Mouse (Mus musculus): ENCODE results near the gene Hacl1.

The Hacl1 gene

DNA sequence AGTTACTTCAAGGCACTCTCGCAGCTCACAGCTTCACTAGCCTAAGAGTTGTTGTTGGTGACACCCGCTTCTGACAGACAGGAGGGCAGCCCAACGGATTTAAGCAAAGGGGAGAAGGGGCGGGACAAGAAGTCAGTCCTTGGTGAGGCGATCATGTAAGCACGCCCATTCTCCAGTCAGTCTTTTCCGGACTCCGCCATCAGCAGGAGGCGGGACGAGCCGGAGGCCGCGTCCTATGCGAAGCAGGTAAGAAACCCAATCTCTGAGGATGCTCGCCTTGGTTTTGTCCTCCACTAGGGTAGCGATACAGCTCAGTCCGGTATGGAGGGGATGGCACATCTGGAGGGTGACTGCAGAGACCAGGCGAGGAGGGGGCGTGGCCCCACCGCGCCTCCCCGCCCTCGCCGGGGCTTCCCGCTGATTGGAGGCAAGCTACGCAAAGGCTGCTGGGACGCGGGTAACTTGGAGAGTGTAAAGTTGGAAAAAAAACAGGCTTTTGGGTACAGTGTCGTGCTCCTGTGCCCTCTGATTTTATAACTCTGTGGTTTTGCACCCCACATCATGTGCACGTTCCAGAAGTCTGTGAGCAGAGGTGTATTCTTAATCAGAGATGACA, at the start of gene Hacl1, which contains the start of gene Btd:
Gene Hacl1, minus strand, starts transcription at position 397 of the 616 bp plus-strand sequence.
Gene Btd, plus strand, starts transcription at position 139 of the 616 bp plus-strand sequence.
- DNase-seq: peak; percentile 81 to 82

DNA sequence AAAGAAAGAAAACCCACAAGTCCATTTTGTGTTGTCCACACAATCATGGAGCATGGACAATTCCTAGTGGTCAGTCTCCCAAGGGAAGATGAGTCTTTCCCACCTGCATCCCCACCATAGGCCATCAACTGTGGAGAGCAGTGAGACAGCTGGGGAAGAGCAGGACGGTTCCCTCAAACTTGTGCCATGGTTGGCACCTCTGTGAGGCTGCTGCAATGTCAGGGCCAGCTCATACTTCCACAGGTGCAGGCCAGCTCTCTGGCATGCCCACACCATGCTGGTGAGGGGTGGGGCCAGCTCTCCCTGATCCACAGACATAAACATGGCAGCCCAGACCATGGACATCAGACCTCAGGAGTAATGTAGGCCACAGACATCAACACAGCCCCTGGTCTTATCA, 45.1 kb upstream of the Hacl1 start:
- DNase-seq: no peak

DNA sequence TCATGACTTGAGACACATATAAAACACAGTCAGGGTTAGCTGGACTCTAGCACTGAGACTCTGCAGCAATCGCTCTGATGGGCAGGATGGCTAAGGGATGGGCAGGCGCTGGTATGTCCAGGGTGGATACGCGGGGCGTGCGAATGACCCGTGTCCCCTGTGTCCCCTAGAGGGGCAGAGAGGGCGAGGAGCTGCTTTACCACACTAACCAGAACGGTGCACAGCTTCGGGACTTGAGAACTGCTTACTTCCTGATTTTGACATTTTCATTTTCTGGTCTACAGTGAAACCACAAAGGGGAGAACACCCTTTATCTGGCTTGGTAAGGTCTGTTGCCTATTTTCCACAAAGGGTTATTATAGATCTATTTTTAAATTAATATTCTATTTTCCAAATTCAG, 44.6 kb upstream of the Hacl1 start:
- no peak for DNase-seq

DNA sequence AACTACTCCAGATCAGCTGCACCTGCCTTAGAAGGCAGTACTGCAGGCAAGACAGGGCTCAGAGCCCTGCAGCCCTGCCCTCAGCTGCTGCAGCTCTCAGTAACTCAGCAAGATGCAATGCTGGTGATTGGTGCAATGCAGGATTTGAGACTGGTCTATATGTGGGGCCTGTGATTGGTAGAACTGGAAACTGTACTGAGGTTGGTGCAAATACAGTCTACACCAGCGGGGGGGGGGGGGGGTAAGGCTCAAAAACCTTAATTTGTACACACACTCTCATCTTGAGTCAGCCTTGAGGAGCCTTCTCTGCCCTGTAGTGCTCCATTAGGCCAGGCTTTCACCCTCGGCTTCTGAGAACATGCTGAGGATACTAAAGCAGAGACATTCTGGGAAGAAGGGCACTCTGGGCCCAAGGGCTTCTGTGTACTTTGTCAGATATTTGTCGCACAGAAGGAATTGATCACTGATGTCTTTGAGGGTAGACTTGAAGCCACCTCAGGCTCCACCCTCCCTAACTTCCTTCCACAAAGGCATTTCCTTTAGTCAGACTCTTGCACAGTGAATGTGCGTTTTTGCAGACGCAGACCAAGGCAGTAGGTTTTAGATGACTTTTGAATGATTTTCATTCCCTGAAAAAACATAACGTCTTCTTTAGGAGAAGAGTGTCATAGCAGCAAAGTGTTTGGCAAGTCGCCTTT, 43.4 kb upstream of the Hacl1 start:
- no peak for DNase-seq

DNA sequence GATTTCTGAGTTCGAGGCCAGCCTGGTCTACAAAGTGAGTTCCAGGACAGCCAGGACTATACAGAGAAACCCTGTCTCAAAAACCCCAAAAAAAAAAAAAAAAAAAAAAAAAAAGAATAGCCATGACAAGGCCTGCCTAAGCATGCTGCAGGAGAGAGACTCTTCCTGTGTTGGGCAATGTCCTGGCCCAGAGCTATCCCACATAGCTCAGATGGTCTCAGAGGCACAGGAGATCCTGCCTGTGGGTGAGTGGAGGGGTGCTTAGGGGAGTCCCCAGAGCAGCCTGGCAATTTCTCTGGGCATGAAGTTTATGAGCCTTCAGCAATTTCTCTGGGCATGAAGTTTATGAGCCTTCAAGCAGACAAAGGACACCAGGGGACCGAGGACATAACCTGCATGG, 42.5 kb upstream of the Hacl1 start:
- DNase-seq: no peak

DNA sequence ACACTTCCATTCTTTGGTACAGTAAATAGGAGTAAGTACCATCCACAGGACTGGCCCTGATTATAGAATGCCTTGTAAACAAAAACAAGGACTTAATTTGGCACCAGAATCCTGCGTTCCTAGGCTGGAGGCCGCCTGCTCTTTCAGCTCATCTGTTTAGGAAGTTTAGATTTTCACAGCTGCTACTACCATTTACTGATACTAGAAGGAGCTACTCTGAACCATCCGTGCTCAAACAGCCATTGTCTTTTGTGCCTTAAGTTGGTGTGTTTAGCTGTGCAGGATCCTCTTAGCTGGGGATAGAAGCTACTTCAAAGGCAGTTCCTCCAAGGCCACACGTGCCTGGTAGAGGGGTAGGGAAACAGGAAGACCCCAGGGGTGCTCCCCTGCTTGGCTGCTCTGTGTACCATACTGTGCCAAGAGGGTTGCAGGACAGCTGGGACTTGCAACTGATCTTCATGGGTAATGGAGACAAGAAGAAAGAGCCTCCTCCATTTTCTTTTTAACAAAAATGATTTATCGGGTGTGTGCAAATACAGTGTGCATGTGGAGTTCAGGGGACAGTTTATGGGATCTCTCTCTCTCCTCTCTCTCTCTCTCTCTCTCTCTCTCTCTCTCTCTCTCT, 41.0 kb upstream of the Hacl1 start:
- no peak for DNase-seq

DNA sequence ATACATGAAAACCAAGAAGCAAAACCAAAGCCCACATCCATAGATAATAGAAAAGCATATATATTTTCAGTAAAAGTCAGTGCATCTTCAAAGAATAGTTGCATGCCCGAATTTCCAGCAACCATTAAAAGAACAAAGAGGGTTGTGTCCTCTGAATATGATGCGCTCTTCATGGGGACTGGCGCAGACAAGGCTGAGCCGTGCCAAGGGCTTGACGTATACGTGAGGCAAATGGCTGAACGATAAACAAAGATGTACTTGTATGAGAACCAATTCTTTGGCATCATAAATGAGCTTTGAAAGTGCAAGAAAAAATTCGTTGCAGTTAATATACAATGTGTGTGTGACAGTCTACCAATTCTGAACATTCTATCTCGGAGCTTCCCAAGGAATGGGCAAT, 40.2 kb upstream of the Hacl1 start:
- no peak for DNase-seq

DNA sequence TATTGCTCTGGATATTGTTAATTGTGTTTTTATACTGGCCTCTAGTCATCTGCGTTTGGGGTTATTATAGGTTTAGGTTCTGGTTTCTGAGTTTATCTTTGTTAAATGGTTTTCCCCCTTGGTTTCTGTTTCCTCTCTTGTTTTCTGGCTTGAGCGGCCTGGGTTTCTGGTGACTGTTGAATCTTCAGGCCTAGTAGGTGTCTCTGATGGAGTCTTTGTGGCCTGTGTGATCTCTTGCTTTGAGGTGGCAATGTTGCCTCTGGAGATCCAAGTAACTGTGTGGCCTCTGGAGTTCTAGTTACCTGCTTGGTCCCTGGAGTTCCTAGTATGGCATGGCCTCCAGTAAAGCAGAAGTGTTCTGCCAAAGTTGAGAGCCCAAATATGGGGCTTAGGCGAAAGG, 39.6 kb upstream of the Hacl1 start:
- no peak for DNase-seq

DNA sequence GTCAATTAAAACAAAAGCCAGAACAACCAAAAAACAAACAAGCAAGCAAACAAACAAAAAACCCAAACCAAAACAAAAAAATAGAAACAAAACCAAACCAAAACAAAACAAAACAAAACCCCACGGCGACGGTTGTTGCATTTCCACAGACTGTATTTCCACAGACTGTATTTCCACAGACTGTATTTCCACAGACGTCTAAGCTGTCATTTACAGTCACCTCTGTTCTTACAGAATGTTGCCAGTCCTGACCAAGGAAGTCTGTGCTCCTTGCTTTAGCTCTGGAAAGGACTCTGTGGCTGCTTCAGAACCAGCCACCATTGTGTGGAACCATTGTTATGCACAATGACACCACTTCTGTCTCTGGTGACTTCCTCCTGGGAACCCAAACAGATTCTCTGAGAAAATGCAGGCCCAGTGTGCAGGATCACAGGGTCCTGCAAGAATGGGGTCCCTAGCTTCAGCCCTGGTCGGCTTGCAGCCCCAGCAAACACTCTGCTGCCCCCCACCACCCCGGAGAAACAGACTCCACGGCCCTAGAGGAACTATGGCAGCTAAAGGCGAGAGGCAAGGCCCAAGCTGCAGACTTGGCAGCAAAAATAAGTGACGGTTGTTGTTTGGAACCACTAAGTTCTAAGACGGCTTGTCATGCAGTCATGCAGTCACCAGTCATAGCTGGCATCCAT, 30.7 kb upstream of the Hacl1 start:
- DNase-seq: no peak

DNA sequence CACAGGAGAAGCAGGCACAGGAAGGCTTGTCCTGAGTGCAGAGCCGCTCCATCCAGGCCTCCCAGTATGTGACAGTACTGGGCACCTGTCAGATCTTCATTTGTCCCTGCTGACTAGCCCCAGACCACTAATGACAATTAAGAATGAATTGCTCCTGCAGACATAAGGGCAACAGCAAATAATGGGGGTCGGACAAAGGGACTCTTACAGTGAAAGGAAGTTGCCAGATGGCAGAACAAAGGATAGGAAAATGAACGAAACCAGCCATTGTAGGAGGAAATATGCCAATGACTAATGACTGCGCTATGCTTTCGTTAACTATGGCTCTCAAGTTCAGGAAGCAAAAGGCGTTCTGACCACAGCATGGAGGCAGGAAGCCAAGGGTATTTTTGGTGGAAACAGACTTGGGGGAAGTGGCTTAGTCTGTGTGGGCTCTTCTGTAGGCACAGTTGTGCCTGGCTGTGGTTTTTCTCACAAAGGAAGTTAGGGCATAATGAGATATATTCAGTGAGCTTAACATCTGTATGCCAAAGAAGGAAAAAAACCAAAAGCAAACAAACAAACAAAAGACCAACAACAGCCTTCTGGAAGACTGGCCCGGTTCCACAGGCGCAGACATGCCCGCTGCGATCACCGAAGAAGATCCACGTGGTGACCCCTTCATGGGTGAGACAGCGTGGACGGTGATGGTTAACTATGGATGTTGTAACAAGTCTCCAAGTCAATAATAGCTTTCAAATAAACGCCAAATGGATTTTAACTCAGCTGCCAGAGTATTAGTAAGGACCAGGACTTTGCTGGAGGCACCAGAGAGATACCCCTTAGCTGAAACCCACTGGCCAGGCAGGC, 28.8 kb upstream of the Hacl1 start:
- no peak for DNase-seq

DNA sequence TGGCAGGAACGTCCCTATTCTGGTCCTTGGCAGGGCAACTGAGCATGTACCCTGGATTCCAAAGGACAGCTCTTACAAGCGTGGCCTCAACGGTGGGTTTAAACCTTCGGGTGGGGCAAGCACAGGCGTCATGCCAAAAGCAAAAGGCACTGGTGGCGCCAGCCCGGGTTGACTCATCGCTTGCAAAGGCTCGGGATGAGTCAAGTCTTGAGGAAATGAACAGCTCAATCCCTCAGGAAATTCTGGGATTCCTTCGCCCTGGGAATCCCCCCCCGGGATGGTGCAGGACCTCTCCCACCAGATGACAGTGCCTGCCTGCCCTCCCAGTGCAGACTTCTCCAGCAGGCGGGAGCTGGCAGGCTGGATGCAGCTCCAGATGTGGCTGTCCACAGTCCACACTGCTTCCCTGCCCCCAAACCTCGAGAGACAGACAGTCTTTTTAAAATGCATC, 28.1 kb upstream of the Hacl1 start:
- DNase-seq: peak; percentile 60 to 69

DNA sequence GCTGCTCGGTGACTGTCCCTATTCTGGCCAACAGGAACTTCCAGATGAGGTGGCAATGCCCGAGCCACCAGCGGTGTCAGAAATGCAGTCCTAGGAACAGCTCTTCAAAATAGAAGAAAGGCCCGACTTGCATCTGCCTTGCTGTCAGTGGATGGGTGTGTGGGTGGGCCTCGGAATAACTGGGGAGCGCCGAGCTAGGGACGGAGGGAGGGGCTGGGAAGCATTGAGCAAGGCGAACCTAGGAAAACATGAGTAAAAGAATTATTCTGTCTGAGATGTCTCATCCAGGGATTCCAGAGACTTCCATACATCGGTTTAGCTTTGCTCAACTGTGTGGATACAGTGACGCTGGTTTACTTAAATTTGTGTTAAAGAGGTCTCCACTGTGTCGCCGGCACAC, 27.2 kb upstream of the Hacl1 start:
- DNase-seq: no peak

DNA sequence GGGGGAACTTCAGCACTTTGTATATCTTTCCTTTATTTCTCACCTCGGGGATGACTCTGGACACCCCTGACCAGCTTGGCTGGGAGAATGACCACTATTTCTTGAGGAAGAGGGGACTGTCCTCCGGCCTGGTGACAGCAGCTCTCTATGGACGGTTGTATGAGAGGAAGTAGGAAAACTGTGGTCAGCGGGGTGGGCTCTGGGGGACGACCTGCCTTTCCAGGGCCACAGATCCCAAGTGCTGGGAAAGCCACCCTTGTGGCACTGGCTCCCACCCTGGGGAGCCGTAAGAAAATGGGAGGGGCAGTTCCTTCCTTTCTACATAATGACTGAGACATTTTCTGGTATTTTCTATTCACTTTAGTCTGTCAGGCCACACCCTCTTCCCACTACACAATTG, 26.7 kb upstream of the Hacl1 start:
- DNase-seq: no peak

DNA sequence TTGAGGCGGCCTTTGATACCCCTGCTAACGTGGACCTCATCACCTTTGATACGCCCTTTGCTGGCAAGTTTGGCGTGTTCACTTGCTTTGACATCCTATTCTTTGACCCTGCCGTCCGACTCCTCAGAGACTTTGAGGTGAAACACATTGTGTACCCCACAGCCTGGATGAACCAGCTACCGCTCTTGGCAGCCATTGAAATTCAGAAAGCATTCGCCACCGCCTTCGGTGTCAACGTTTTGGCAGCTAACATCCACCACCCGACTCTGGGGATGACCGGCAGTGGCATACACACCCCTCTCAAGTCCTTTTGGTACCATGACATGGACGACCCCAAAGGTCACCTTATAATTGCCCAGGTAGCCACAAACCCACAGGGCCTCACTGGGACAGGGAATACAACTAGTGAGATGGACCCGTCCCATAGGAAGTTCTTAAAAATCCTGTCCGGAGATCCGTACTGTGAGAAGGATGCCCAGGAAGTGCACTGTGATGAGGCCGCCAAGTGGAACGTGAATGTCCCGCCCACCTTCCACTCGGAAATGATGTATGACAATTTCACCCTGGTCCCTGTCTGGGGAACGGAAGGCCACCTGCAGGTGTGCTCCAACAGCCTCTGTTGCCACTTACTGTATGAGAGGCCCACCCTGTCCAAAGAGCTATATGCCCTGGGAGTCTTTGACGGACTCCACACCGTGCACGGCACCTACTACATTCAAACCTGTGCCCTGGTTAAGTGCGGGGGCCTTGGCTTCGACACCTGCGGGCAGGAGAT, 26.0 kb upstream of the Hacl1 start:
- no peak for DNase-seq

DNA sequence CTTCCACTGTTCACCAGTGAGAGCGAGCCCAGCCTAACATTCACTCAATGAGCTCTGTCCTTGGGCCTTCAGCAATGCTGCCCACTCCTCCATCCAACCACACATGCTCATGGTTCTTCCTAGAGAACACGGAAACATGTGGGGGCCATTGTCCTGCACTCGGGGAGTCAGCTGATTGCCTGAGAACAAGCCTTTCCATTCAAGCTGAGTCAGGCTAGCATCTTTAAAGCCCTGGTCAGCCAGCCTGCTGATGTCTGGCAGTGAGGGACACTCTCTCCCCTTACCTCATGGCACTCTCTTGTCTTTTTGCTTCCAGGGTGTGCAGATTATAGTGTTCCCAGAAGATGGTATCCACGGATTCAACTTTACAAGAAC, 24.5 kb upstream of the Hacl1 start:
- DNase-seq: no peak

DNA sequence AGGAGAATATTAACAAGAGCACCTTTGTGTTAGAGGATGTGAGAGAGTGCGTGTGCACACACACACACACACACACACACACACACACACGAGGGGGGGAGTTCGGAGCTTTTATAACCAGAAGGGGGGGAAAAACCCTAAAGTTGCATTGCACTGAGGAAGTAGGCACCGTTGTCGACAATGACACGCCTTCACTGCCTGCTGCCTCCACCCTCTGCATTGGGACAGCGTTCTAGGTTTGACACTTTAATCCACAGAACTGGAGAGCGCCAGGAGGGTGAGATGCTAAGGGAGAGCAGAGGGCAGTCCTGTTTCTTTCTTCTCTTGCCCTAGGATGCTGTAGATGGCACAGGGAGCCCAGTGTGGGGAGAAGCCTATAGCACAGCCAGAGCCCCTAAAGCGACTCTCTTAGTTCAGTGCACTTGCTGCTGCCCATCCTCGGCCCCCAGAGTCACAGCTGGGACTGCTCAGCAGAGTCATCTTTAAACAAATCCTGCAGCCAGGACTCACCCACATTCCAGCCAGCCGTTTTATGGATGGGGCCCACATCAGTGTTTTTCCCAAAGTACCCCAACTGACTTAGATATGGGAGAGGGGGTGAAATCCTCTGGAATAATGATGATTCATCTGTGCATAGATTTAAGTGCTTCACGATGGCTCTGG, 23.9 kb upstream of the Hacl1 start:
- DNase-seq: no peak

DNA sequence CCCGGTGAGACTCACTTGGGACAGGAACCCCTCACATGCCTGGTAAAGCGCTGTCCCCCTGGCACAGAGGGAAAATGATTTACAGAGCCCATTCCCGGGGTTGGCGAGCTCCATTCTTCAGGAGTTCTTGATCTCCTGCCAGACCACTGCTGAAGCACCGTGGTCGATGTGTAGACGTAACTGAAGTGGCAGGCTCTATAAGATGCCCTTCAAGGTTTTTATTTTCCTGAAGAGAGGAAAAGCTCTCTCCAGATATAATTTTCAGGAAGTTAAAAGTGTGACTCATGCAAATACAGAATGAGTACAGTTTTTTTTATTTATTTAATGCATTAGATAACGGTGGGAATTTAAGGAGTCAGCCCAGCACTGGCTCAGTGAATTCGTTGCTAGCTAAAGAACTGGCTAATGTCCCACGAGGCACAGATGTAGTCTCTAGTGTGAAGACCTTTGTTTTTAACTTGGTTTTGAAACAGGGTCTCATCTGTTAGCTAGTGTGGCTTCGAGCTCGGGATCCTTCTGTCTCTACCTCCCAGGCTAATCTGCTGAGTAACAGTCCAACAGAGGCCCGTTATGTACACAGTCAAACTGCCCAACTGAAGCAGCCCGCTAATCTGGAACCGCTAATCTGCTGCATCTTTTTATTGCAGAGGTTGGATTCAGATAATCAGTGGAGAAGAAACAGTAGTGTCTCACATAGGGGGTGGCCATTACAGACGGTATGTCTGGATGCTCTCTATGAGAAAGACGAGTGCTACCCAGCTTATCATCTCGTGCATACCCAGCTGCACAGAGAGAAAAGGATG, 23.2 kb upstream of the Hacl1 start:
- DNase-seq: no peak

DNA sequence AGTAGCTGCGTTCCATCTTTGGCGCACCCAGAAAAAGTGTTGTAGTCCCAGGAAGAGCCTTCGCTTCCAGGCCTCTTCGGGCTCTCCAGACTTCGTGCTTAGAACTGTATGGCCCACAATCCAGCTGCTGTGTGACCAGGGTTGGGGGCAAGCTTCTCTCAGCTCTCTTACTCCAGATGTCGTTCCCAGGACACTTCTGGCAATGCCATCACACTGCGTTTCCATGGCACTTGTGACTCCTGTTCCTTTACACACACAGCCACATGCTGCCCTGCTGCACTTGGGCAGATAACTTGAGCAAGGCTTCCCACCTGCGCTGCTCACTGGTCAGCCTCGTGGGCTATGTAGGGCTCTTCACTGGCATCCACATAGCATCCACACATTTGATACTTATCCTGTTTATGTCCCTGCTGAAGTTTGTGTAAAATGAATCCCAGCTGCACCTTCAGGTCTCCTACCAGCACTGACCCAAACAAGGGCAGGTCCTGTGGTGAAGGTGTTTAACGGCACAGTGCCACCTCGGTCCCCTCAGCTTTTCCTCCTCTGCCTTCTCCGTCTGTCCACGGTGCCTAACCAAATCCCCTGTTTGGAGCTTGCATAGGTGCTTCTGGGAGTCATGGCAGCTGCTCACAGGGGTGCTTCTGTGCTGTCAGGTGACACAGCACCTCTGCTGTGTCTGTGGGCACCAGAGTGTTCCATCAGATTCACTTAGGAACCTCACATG, 22.5 kb upstream of the Hacl1 start:
- no peak for DNase-seq

DNA sequence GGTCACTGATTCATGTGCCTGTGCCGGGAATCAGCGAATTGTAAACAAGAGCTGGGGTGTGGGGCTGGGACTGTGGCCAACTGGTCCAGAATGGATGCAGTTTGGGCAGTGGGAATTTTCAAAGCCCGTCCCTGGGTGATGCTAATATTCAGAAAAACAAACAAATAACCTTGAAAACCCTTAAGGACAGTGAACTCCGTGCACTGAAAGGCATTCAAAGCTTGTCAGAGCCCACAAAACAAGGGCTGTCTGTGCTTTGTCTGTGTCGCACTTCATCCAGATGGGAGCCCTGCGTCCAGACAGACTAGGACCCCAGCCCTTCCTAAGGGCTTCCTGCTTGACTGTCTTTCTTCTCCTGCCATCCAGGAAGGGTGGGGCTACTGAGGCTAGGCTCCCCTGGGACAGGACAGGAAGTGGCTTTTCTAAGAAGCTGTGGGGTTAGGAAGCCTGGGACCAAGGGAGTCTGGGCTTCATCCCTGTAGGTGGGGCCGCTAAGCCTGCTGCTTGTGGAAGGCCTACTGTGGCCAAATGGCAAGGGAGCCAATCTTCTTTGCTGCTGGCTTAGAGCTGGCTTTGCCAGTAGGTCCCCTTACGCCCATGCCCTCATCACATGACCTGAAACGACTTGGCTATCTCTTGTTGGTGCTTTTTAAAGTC, 21.6 kb upstream of the Hacl1 start:
- DNase-seq: peak; percentile 38 to 45
